Mouse (Mus musculus): Measurements from ENCODE around the gene Cdk4. TPM values are rescaled to one million over a fixed set of nuclear protein-coding genes. Genes with fewer than 3 reads are reported as not detected.

The Cdk4 gene
- polyA plus RNA-seq, 1 experiment from 2014 or later: 784 TPM

GRCm38 (mm10) chr10:127054646-127055045, 8.7 kb upstream of the Cdk4 start:
- Histone ChIP-seq H3K9ac (no peak overlapping the region), H3K36me3 (replicated peaks; ENCODE audit: control insufficient read depth, insufficient read depth) (peaks cover 52% of the 10 kb centered on the region), H3K27ac (no peak overlapping the region), H3K4me2 (replicated peaks) (no peak overlapping the region), H3K4me3 (replicated peaks; ENCODE audit: low read length) (no peak overlapping the region), H3K27me3 (ENCODE audit: control insufficient read depth, insufficient read depth, low read length) (peaks cover 30% of the 10 kb centered on the region), H3K4me1 (replicated peaks; ENCODE audit: control insufficient read depth, insufficient read depth, low read length) (peaks cover 11% of the 10 kb centered on the region), H3K9me3 (ENCODE audit: control insufficient read depth, low read length) (no peaks in the 10 kb centered on the region)
- DNase-seq (ENCODE audit: low spot score): no peak
- 74% methylated on average over 4 of the region's 4 CpGs for WGBS
- no peak for ATAC-seq (ENCODE audit: low FRiP score)

GRCm38 (mm10) chr10:127055406-127055805, 7.9 kb upstream of the Cdk4 start:
- ATAC-seq (ENCODE audit: low FRiP score) (no peak), DNase-seq (ENCODE audit: low spot score) (no peak)
- no peak overlapping the region for H3K27ac ChIP-seq
- WGBS: 91% methylated on average over 8 of the region's 8 CpGs
- H3K4me1 ChIP-seq (replicated peaks; ENCODE audit: control insufficient read depth, insufficient read depth, low read length): peaks cover 11% of the 10 kb centered on the region
- no peak overlapping the region for H3K4me3 ChIP-seq (replicated peaks; ENCODE audit: low read length)
- no peak overlapping the region for H3K9ac ChIP-seq
- H3K36me3 ChIP-seq (replicated peaks; ENCODE audit: control insufficient read depth, insufficient read depth): peaks cover 52% of the 10 kb centered on the region
- peaks cover 22% of the 10 kb centered on the region for H3K27me3 ChIP-seq (ENCODE audit: control insufficient read depth, insufficient read depth, low read length)
- no peak overlapping the region for H3K4me2 ChIP-seq (replicated peaks)
- H3K9me3 ChIP-seq (ENCODE audit: control insufficient read depth, low read length): no peaks in the 10 kb centered on the region

GRCm38 (mm10) chr10:127056490-127056889, 6.8 kb upstream of the Cdk4 start:
- Histone ChIP-seq H3K4me2 (replicated peaks) (no peak overlapping the region), H3K9me3 (ENCODE audit: control insufficient read depth, low read length) (no peaks in the 10 kb centered on the region), H3K27ac (no peak overlapping the region), H3K4me3 (replicated peaks; ENCODE audit: low read length) (no peak overlapping the region), H3K4me1 (replicated peaks; ENCODE audit: control insufficient read depth, insufficient read depth, low read length) (peaks cover 18% of the 10 kb centered on the region), H3K36me3 (replicated peaks; ENCODE audit: control insufficient read depth, insufficient read depth) (peaks cover 52% of the 10 kb centered on the region), H3K9ac (no peak overlapping the region), H3K27me3 (ENCODE audit: control insufficient read depth, insufficient read depth, low read length) (peaks cover 12% of the 10 kb centered on the region)
- no peak for DNase-seq (ENCODE audit: low spot score)
- ATAC-seq (ENCODE audit: low FRiP score): no peak
- 91% methylated on average over 20 of the region's 20 CpGs for WGBS

GRCm38 (mm10) chr10:127058161-127058560, 5.2 kb upstream of the Cdk4 start:
- ATAC-seq (ENCODE audit: low FRiP score): peak; percentile 13; the same call in 1 of the 2 replicates
- H3K4me2 ChIP-seq (replicated peaks): peak overlapping the region; percentile 60
- H3K4me3 ChIP-seq (replicated peaks; ENCODE audit: low read length): peak overlapping the region; percentile 90
- no peaks in the 10 kb centered on the region for H3K9me3 ChIP-seq (ENCODE audit: control insufficient read depth, low read length)
- peaks cover 26% of the 10 kb centered on the region for H3K4me1 ChIP-seq (replicated peaks; ENCODE audit: control insufficient read depth, insufficient read depth, low read length)
- 1% methylated on average over 9 of the region's 9 CpGs for WGBS
- H3K9ac ChIP-seq: peak overlapping the region; percentile 96
- peaks cover 49% of the 10 kb centered on the region for H3K36me3 ChIP-seq (replicated peaks; ENCODE audit: control insufficient read depth, insufficient read depth)
- no peak overlapping the region for H3K27ac ChIP-seq
- H3K27me3 ChIP-seq (ENCODE audit: control insufficient read depth, insufficient read depth, low read length): no peaks in the 10 kb centered on the region
- peak; percentile 82 for DNase-seq (ENCODE audit: low spot score)

- Histone ChIP-seq H3K27me3 (ENCODE audit: control insufficient read depth, insufficient read depth, low read length) (no peaks in the 10 kb centered on the region), H3K9me3 (ENCODE audit: control insufficient read depth, low read length) (no peaks in the 10 kb centered on the region), H3K4me1 (replicated peaks; ENCODE audit: control insufficient read depth, insufficient read depth, low read length) (peaks cover 26% of the 10 kb centered on the region), H3K4me3 (replicated peaks; ENCODE audit: low read length) (peak overlapping the region; percentile 90), H3K9ac (peak overlapping the region; percentile 96), H3K27ac (peak overlapping the region; percentile 98; the same call in 1 of the 2 replicates), H3K36me3 (replicated peaks; ENCODE audit: control insufficient read depth, insufficient read depth) (peaks cover 44% of the 10 kb centered on the region), H3K4me2 (replicated peaks) (peak overlapping the region; percentile 60)
- DNase-seq (ENCODE audit: low spot score): no peak
- 2% methylated on average over 8 of the region's 8 CpGs for WGBS
- no peak for ATAC-seq (ENCODE audit: low FRiP score)
Observed at GRCm38 (mm10) chr10:127058708-127059107, 4.6 kb upstream of the Cdk4 start.

GRCm38 (mm10) chr10:127059174-127059967, 4.0 kb upstream of the Cdk4 start:
- peak overlapping the region; percentile 60 for H3K4me2 ChIP-seq (replicated peaks)
- ATAC-seq (ENCODE audit: low FRiP score): no peak
- DNase-seq (ENCODE audit: low spot score): no peak
- under 1% methylated on average over 63 of the region's 92 CpGs for WGBS
- peaks cover 26% of the 10 kb centered on the region for H3K4me1 ChIP-seq (replicated peaks; ENCODE audit: control insufficient read depth, insufficient read depth, low read length)
- H3K36me3 ChIP-seq (replicated peaks; ENCODE audit: control insufficient read depth, insufficient read depth): peaks cover 37% of the 10 kb centered on the region
- H3K4me3 ChIP-seq (replicated peaks; ENCODE audit: low read length): peak overlapping the region; percentile 90
- no peaks in the 10 kb centered on the region for H3K27me3 ChIP-seq (ENCODE audit: control insufficient read depth, insufficient read depth, low read length)
- H3K27ac ChIP-seq: peak overlapping the region; percentile 98
- H3K9me3 ChIP-seq (ENCODE audit: control insufficient read depth, low read length): no peaks in the 10 kb centered on the region
- peak overlapping the region; percentile 96 for H3K9ac ChIP-seq

GRCm38 (mm10) chr10:127059968-127060916, 3.1 kb upstream of the Cdk4 start, which contains the start of gene March9:
Gene March9 (minus strand): TSS chr10:127060184.
- H3K4me1 ChIP-seq (replicated peaks; ENCODE audit: control insufficient read depth, insufficient read depth, low read length): peaks cover 34% of the 10 kb centered on the region
- peak within 1 kb of the TSS; percentile 60 for H3K4me2 ChIP-seq (replicated peaks)
- DNase-seq (ENCODE audit: low spot score) (peak; percentile 82), ATAC-seq (ENCODE audit: low FRiP score) (peak; percentile 49)
- no peaks in the 10 kb centered on the region for H3K27me3 ChIP-seq (ENCODE audit: control insufficient read depth, insufficient read depth, low read length)
- peak within 1 kb of the TSS; percentile 90 for H3K4me3 ChIP-seq (replicated peaks; ENCODE audit: low read length)
- no peaks in the 10 kb centered on the region for H3K9me3 ChIP-seq (ENCODE audit: control insufficient read depth, low read length)
- H3K9ac ChIP-seq: peak within 1 kb of the TSS; percentile 96
- peak within 1 kb of the TSS; percentile 98 for H3K27ac ChIP-seq
- peaks cover 35% of the 10 kb centered on the region for H3K36me3 ChIP-seq (replicated peaks; ENCODE audit: control insufficient read depth, insufficient read depth)
- under 1% methylated on average over 61 of the region's 72 CpGs for WGBS

GRCm38 (mm10) chr10:127061085-127061484, 2.2 kb upstream of the Cdk4 start:
- ATAC-seq (ENCODE audit: low FRiP score): no peak
- H3K4me3 ChIP-seq (replicated peaks; ENCODE audit: low read length): peak overlapping the region; percentile 90
- peak overlapping the region; percentile 98 for H3K27ac ChIP-seq
- H3K9me3 ChIP-seq (ENCODE audit: control insufficient read depth, low read length): no peaks in the 10 kb centered on the region
- no peak for DNase-seq (ENCODE audit: low spot score)
- peaks cover 34% of the 10 kb centered on the region for H3K4me1 ChIP-seq (replicated peaks; ENCODE audit: control insufficient read depth, insufficient read depth, low read length)
- H3K9ac ChIP-seq: peak overlapping the region; percentile 96
- peak overlapping the region; percentile 60 for H3K4me2 ChIP-seq (replicated peaks)
- H3K27me3 ChIP-seq (ENCODE audit: control insufficient read depth, insufficient read depth, low read length): no peaks in the 10 kb centered on the region
- peaks cover 35% of the 10 kb centered on the region for H3K36me3 ChIP-seq (replicated peaks; ENCODE audit: control insufficient read depth, insufficient read depth)
- WGBS: 19% methylated on average over 5 of the region's 5 CpGs

GRCm38 (mm10) chr10:127061513-127061912, 1.8 kb upstream of the Cdk4 start:
- peak overlapping the region; percentile 90 for H3K4me3 ChIP-seq (replicated peaks; ENCODE audit: low read length)
- peaks cover 34% of the 10 kb centered on the region for H3K4me1 ChIP-seq (replicated peaks; ENCODE audit: control insufficient read depth, insufficient read depth, low read length)
- no peaks in the 10 kb centered on the region for H3K9me3 ChIP-seq (ENCODE audit: control insufficient read depth, low read length)
- ATAC-seq (ENCODE audit: low FRiP score) (no peak), DNase-seq (ENCODE audit: low spot score) (no peak)
- peak overlapping the region; percentile 96 for H3K9ac ChIP-seq
- WGBS: 65% methylated on average over 2 of the region's 2 CpGs
- H3K27me3 ChIP-seq (ENCODE audit: control insufficient read depth, insufficient read depth, low read length): no peaks in the 10 kb centered on the region
- H3K27ac ChIP-seq: peak overlapping the region; percentile 98
- peaks cover 35% of the 10 kb centered on the region for H3K36me3 ChIP-seq (replicated peaks; ENCODE audit: control insufficient read depth, insufficient read depth)
- peak overlapping the region; percentile 60 for H3K4me2 ChIP-seq (replicated peaks)

All from hindbrain, embryonic 14.5 days (tissue).